Mouse (Mus musculus): ENCODE measurements at regions not wholly inside any gene's neighbourhood (a gene's known extent, or its start where the extent isn't known, plus 50 kb on each side); places are given as distances from the start of the nearest gene placed in this dataset.

GRCm38 (mm10) chr1:40907813-40908212 lies 102.4 kb downstream of the Tmem182 start:
- Histone ChIP-seq H3K36me3 (ENCODE audit: control insufficient read depth, insufficient read depth, low read length, poor library complexity, severe bottlenecking) (no peaks in the 10 kb centered on the region), H3K4me3 (ENCODE audit: low read depth, low read length) (no peak overlapping the region), H3K27me3 (ENCODE audit: control insufficient read depth, insufficient read depth, low read length, poor library complexity, severe bottlenecking) (no peaks in the 10 kb centered on the region), H3K4me1 (ENCODE audit: control insufficient read depth, insufficient read depth, low read length) (no peaks in the 10 kb centered on the region), H3K27ac (ENCODE audit: insufficient read depth, low read length) (no peak overlapping the region), H3K9me3 (replicated peaks; ENCODE audit: control insufficient read depth, insufficient read depth, low read length, poor library complexity, severe bottlenecking) (no peaks in the 10 kb centered on the region), H3K9ac (ENCODE audit: low read depth, poor library complexity, severe bottlenecking) (no peak overlapping the region)
- TF ChIP-seq EP300 (IDR thresholded peaks at IDR 0.05; ENCODE audit: insufficient read depth, low read depth, low read length) (no peak), POLR2A (IDR thresholded peaks at IDR 0.05; ENCODE audit: insufficient read depth, low read length) (no peak), CTCF (IDR thresholded peaks at IDR 0.05; ENCODE audit: low read depth, low read length) (no peak)

- H3K27ac ChIP-seq (ENCODE audit: insufficient read depth, low read length): no peak overlapping the region
- TF ChIP-seq POLR2A (IDR thresholded peaks at IDR 0.05; ENCODE audit: insufficient read depth, low read length) (no peak), CTCF (IDR thresholded peaks at IDR 0.05; ENCODE audit: low read depth, low read length) (no peak), EP300 (IDR thresholded peaks at IDR 0.05; ENCODE audit: insufficient read depth, low read depth, low read length) (no peak)
- H3K36me3 ChIP-seq (ENCODE audit: control insufficient read depth, insufficient read depth, low read length, poor library complexity, severe bottlenecking): no peaks in the 10 kb centered on the region
- H3K4me1 ChIP-seq (ENCODE audit: control insufficient read depth, insufficient read depth, low read length): no peaks in the 10 kb centered on the region
- no peak overlapping the region for H3K9ac ChIP-seq (ENCODE audit: low read depth, poor library complexity, severe bottlenecking)
- H3K27me3 ChIP-seq (ENCODE audit: control insufficient read depth, insufficient read depth, low read length, poor library complexity, severe bottlenecking): no peaks in the 10 kb centered on the region
- no peaks in the 10 kb centered on the region for H3K9me3 ChIP-seq (replicated peaks; ENCODE audit: control insufficient read depth, insufficient read depth, low read length, poor library complexity, severe bottlenecking)
- no peak overlapping the region for H3K4me3 ChIP-seq (ENCODE audit: low read depth, low read length)
These were observed 108.2 kb downstream of the Tmem182 start for GRCm38 (mm10) chr1:40913591-40913990.

GRCm38 (mm10) chr1:40924271-40924670 lies 118.9 kb downstream of the Tmem182 start:
- no peak overlapping the region for H3K9ac ChIP-seq (ENCODE audit: low read depth, poor library complexity, severe bottlenecking)
- no peak overlapping the region for H3K4me3 ChIP-seq (ENCODE audit: low read depth, low read length)
- no peaks in the 10 kb centered on the region for H3K9me3 ChIP-seq (replicated peaks; ENCODE audit: control insufficient read depth, insufficient read depth, low read length, poor library complexity, severe bottlenecking)
- TF ChIP-seq CTCF (IDR thresholded peaks at IDR 0.05; ENCODE audit: low read depth, low read length) (no peak), EP300 (IDR thresholded peaks at IDR 0.05; ENCODE audit: insufficient read depth, low read depth, low read length) (no peak), POLR2A (IDR thresholded peaks at IDR 0.05; ENCODE audit: insufficient read depth, low read length) (no peak)
- H3K36me3 ChIP-seq (ENCODE audit: control insufficient read depth, insufficient read depth, low read length, poor library complexity, severe bottlenecking): no peaks in the 10 kb centered on the region
- no peaks in the 10 kb centered on the region; the same call in 1 of the 2 replicates for H3K27me3 ChIP-seq (ENCODE audit: control insufficient read depth, insufficient read depth, low read length, poor library complexity, severe bottlenecking)
- no peak overlapping the region for H3K27ac ChIP-seq (ENCODE audit: insufficient read depth, low read length)
- H3K4me1 ChIP-seq (ENCODE audit: control insufficient read depth, insufficient read depth, low read length): no peaks in the 10 kb centered on the region

DNA sequence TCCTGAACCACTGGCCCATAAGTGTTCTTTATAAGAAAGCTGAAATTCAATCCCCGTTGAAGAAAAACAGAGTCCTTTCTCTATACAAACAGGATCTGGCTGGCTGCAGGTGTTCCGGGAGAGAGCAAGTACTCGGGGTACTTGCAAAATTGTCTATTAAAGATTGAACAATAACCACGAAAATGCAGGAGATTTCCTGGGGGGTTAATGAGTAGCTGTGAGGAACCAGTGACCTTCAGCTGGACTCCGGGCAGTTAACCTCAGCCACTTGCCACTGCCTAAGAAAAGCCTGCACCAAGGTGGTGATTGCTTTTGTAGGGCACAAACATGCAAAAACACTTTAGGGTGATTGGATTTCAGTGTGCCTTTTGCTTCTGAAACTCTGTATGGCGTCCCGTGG lies 119.4 kb downstream of the Tmem182 start:
- no peak for TF ChIP-seq POLR2A (IDR thresholded peaks at IDR 0.05; ENCODE audit: insufficient read depth, low read length)
- TF ChIP-seq EP300 (IDR thresholded peaks at IDR 0.05; ENCODE audit: insufficient read depth, low read depth, low read length): no peak
- H3K4me1 ChIP-seq (ENCODE audit: control insufficient read depth, insufficient read depth, low read length): no peaks in the 10 kb centered on the region
- H3K9ac ChIP-seq (ENCODE audit: low read depth, poor library complexity, severe bottlenecking): no peak overlapping the region
- H3K27ac ChIP-seq (ENCODE audit: insufficient read depth, low read length): no peak overlapping the region
- no peak overlapping the region for H3K4me3 ChIP-seq (ENCODE audit: low read depth, low read length)
- H3K27me3 ChIP-seq (ENCODE audit: control insufficient read depth, insufficient read depth, low read length, poor library complexity, severe bottlenecking): no peaks in the 10 kb centered on the region; the same call in 1 of the 2 replicates
- H3K36me3 ChIP-seq (ENCODE audit: control insufficient read depth, insufficient read depth, low read length, poor library complexity, severe bottlenecking): no peaks in the 10 kb centered on the region
- no peaks in the 10 kb centered on the region for H3K9me3 ChIP-seq (replicated peaks; ENCODE audit: control insufficient read depth, insufficient read depth, low read length, poor library complexity, severe bottlenecking)

- Histone ChIP-seq H3K4me3 (ENCODE audit: low read depth, low read length) (no peak overlapping the region), H3K36me3 (ENCODE audit: control insufficient read depth, insufficient read depth, low read length, poor library complexity, severe bottlenecking) (no peaks in the 10 kb centered on the region), H3K9ac (ENCODE audit: low read depth, poor library complexity, severe bottlenecking) (no peak overlapping the region), H3K27ac (ENCODE audit: insufficient read depth, low read length) (no peak overlapping the region), H3K9me3 (replicated peaks; ENCODE audit: control insufficient read depth, insufficient read depth, low read length, poor library complexity, severe bottlenecking) (no peaks in the 10 kb centered on the region; the same call in 1 of the 2 replicates), H3K4me1 (ENCODE audit: control insufficient read depth, insufficient read depth, low read length) (no peaks in the 10 kb centered on the region), H3K27me3 (ENCODE audit: control insufficient read depth, insufficient read depth, low read length, poor library complexity, severe bottlenecking) (no peaks in the 10 kb centered on the region; the same call in 1 of the 2 replicates)
- TF ChIP-seq EP300 (IDR thresholded peaks at IDR 0.05; ENCODE audit: insufficient read depth, low read depth, low read length) (no peak), POLR2A (IDR thresholded peaks at IDR 0.05; ENCODE audit: insufficient read depth, low read length) (no peak), CTCF (IDR thresholded peaks at IDR 0.05; ENCODE audit: low read depth, low read length) (no peak)
These were observed 126.0 kb downstream of the Tmem182 start for GRCm38 (mm10) chr1:40931374-40931773.

- TF ChIP-seq CTCF (IDR thresholded peaks at IDR 0.05; ENCODE audit: low read depth, low read length) (no peak), POLR2A (IDR thresholded peaks at IDR 0.05; ENCODE audit: insufficient read depth, low read length) (no peak), EP300 (IDR thresholded peaks at IDR 0.05; ENCODE audit: insufficient read depth, low read depth, low read length) (no peak)
- no peak overlapping the region for H3K9ac ChIP-seq (ENCODE audit: low read depth, poor library complexity, severe bottlenecking)
- no peak overlapping the region for H3K27ac ChIP-seq (ENCODE audit: insufficient read depth, low read length)
These were observed 131.3 kb downstream of the Tmem182 start for GRCm38 (mm10) chr1:40936729-40937128.

More at GRCm38 (mm10) chr1:40936729-40937128, 131.3 kb downstream of the Tmem182 start:
- Histone ChIP-seq H3K4me3 (ENCODE audit: low read depth, low read length) (no peak overlapping the region), H3K9me3 (replicated peaks; ENCODE audit: control insufficient read depth, insufficient read depth, low read length, poor library complexity, severe bottlenecking) (no peaks in the 10 kb centered on the region; the same call in 1 of the 2 replicates), H3K4me1 (ENCODE audit: control insufficient read depth, insufficient read depth, low read length) (no peaks in the 10 kb centered on the region), H3K27me3 (ENCODE audit: control insufficient read depth, insufficient read depth, low read length, poor library complexity, severe bottlenecking) (no peaks in the 10 kb centered on the region), H3K36me3 (ENCODE audit: control insufficient read depth, insufficient read depth, low read length, poor library complexity, severe bottlenecking) (no peaks in the 10 kb centered on the region)
